Mouse (Mus musculus) urinary bladder, postnatal 4 days (tissue): ENCODE data around the gene Gm3173.
"Not testable (repeated sequence)": the region's sequence is repeated elsewhere in the genome, so short reads cannot be mapped to it uniquely, and the experiment has no call there.

Experiments
- DNase-seq, 2 experiments: peaks; one replicate each; pipeline ENCODE4 v3.0.0; 2021 to 2022; ENCODE audit warnings: low spot score in 2 of 2

The Gm3173 gene

DNA sequence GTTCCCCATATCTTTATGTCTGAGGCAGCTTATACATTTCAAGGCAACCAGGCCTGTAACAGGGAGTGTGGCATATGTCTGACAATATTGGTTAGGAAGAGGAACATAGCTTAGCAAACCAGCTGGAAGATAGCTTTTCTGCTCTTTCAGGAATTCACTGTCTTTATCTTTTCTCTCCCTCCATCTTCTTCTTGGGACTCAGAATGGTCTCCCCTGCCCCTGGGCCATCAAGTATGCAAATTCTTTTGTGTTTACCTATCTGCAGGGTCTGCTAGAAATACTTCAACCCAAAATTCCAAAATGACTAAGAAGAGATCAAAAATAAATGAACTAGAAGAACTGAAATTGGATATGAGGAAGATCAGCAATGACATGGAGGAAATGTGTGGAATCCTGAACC lies at the start of gene Gm3173:
TSS of gene Gm3173 (plus strand) at position 301 of the 400 bp plus-strand sequence.
- not testable (repeated sequence) for DNase-seq

- DNase-seq: peak in 1 of 2 experiments; percentile 61
These were observed 45.2 kb upstream of the Gm3173 start for GRCm38 (mm10) chr14:4385606-4386005.

DNA sequence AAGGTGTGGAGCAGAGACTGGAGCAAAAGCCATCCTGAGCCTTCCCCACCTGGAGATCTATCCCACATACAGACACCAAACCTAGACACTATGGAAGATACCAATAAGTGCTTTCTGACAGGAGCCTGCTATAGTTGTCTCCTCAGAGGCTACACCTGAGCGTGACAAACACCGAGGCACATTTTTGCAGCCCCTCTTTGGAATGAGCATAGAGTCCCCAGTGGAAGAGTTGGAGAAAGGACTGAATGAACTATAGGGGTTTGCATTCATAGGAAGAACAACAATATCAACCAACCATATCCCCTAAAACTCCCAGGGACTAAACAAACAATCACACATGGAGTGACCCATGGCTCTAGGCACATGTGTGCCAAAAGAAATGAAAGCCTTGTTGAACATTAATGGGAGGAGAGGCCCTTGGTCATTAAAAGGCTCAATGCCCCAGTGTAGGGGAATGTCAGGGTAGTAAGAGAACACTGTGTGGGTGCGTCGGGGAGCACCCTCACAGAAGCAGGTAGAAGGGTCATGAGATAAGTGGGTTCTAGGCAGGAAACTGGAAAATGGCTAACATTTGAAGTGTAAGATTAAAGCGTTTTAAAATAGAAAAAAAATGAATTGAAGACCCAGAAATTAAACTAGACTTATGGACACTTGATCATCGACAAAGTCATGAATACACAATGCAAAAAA lies 37.8 kb upstream of the Gm3173 start:
- DNase-seq: not testable (repeated sequence)

GRCm38 (mm10) chr14:4397226-4397625 lies 33.6 kb upstream of the Gm3173 start, which contains the start of gene Gm3159:
Gene Gm3159, plus strand, starts transcription at chr14:4397526.
- DNase-seq: not testable (repeated sequence)

GRCm38 (mm10) chr14:4398624-4399023 lies 32.2 kb upstream of the Gm3173 start:
- not testable (repeated sequence) for DNase-seq

DNA sequence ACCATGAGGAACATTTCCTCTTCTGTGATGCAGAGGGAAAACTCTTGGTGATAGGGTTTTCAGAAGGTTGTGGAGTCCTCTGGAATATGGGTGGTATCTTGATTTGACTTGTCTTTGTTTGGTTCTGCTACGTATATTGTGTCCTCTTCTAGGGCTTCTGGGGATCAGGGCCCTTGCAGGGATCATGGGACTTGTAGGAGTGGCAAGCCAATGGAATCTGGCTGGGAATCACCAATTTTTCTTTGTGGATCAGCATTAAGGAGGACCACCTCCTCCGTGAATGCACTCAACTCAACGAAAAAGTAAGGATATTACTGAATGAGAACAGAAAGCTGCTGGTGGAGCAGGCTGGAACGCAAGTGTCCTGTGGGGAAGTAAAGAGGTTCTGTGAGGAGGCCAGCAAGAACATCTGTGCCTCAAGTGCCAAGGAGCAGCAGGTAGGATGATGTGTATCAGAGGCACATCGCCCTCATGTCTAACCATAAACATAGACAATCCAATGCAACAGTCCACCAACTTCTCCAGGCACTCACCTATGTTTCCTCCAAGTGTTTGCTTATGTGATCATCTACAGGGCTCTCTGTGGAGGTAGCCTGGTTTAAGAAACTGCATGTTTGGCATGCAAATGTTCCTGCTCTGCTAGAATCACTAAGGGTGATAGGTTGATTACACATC lies 30.5 kb upstream of the Gm3173 start:
- DNase-seq: peak; percentile 23 to 64

- not testable (repeated sequence) for DNase-seq
These were observed 29.5 kb upstream of the Gm3173 start for GRCm38 (mm10) chr14:4401245-4401644.

DNA sequence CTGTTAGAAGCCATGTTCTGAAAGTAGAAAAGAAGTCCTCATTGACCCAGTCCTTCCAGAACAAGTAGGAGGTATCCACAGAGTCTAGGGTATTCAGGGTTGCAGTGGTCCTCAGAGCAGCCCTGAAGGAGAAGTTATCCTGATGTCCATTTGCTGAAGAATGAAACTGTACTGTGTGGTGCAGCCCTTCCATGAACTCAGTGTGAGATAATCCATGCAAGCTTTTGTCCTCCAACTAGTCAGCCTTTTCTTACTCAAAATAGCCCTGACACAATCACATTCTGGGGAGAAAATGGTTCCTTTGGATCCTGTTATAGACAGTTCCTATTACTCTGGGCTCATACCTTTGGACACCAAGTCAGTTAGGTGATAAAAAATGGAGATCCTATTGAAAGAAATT lies 27.0 kb upstream of the Gm3173 start:
- DNase-seq: not testable (repeated sequence)

DNA sequence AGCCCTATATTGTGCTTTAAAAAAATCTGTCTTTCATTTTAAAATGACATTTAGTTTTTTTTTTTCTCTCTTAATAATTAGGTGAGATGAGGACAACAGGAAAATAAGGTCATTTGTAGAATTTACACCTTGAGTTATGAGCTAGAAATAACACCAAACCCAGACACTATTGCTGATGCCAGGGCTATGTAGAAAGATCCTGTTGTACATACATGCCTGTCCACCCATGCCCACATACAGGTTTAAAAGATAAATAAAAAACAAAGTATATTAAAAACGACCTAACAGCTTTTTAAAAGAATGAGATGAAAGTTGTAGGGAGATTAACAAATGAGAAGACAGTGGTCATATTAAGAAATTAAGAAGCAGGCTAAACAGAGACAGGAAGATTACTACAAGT lies 20.9 kb upstream of the Gm3173 start:
- not testable (repeated sequence) for DNase-seq

DNA sequence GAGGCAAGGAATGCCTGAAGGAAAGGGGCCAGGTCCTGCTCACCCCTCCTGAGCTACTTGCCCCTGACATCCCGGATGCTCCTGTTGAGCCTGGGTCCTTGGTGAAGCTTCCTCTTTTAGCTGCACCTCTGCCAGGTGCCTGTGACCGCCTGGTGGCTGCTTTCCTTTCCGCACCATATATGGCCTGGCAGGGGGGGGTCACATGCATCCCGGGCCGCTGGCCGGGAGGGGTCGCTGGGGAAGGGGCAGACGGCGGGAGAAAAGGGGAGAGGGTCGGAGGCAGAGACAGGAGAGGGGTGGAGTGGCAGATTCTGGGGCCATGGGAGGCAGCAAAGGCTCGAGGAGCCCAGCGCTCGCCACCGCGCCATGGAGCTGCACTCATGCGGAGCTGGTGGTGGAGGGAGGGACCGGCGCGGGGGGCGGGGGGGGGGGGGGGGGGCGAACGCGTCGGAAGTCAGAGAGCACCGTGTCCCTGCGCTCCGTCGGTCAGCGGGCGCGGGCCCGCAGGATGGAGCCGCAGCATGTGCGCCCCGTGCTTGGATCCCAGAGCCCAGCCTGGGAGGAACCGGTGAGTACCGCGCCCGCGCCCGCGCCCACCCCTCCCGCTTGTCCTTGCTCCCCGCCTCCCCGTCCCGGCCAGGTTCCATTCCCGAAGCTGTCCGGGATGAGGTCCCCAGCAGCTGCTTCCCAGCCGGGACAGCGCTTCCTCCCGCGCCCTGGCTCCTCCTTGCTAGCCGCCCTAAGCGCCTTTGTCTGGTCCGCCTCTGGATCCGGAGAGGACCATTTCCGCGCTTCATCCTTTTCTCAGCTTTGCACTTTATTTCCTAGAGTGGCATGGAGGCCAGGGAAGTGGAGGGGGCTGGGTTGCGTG lies 15.6 kb upstream of the Gm3173 start, which contains the start of gene Gm3164:
TSS of gene Gm3164 (plus strand) at position 484 of the 871 bp plus-strand sequence.
- peak in 1 of 2 experiments; percentile 65 for DNase-seq

DNA sequence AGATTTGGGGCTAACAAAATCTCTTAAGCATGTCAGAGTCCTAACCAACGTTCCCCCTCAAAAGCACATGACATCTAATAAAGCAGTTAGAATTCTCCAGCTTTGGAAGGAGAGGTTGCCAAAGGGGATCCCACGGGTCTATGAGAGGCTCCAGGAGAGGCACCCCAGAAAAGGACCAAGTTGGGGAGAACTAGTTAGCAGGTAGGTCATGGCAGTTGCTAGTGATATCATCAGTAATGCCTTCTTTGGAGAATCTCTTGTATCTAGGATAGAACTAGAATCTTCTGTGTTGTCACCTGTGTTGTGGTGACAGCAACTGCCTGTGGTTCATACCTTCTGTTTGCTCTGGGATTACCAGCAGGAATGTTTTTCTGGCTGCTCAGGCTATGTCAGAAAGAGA lies 50.7 kb downstream of the Gm3173 start, which contains the start of gene Gm3182:
TSS of gene Gm3182 (plus strand) at position 301 of the 400 bp plus-strand sequence.
- not testable (repeated sequence) for DNase-seq

- DNase-seq: not testable (repeated sequence)
These were observed 68.6 kb downstream of the Gm3173 start for GRCm38 (mm10) chr14:4499425-4499824.

DNA sequence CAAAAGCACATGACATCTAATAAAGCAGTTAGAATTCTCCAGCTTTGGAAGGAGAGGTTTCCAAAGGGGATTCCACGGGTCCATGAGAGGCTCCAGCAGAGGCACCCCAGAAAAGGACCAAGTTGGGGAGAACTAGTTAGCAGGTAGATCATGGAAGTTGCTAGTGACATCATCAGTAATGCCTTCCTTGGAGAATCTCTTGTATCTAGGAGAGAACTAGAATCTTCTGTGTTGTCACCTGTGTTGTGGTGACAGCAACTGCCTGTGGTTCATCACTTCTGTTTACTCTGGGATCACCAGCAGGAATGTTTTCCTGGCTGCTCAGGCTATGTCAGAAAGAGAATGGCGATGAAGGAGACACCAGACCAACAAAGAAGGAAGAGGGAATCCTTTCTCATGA lies 124.3 kb downstream of the Gm3173 start, which contains the start of gene Gm3047:
TSS of gene Gm3047 (plus strand) at position 301 of the 400 bp plus-strand sequence.
- DNase-seq: not testable (repeated sequence)
